Mouse (Mus musculus): ENCODE measurements around the gene Cald1.

DNA sequence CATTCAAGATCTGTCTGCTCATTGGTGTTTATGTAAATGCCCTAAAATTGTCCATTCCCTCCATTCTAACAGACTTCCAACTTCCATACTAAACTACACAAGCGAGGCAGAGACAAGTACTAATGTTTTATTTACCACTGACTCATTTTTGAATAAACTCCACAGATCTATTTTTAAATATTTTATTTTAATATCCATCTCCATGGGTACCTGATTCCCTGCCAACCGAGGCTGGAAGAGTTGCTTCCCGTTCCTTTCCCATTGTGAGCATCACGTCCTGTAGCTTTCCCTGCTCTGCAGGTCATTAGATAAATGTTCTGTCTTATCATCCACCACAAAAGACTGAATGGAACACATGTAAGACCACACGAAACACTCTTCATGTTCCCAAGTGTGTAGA is 60.5 kb downstream of the Cald1 start:
- TF ChIP-seq CTCF (conservative IDR thresholded peaks at IDR 0.05; ENCODE audit: low read length) (no peak), NANOG (IDR thresholded peaks at IDR 0.05; ENCODE audit: borderline replicate concordance, low read length) (no peak)
